ENCODE assay signal across 22 mouse cellular contexts in the genomic region with DNA sequence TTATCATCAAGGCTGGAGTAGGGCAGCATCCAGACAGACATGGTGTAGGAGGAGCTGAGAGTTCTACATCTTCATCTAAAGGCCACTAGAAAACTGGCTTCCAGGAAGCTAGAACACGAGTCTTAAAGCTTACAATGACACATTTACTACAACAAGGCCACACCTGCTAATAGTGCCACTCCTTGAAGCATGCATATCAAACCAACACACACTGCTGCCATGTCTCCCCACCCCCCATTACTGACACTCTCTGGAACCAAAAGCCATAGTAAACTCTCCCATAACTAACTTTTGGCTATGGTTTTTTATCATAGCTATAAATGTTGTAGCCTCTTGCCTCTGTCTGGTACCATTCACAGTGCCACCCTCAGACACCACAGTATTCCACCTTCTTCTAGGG. TPM values are rescaled to one million over a fixed set of nuclear protein-coding genes. Genes with fewer than 3 reads are reported as not detected.
DNase-seq lines count a peak whose midpoint lies in the region; ATAC-seq and TF ChIP-seq lines count a peak whose summit lies in the region.
"Had no signal": no experiment of that assay in that cellular context is flagged by ENCODE, and none has a peak within 500 bp of the region (broad histone marks: within the 10 kb centered on the region; RNA-seq: fewer than 3 reads in every experiment).

No protein-coding gene starts in this region.

- H3K36me3 ChIP-seq in liver, embryonic 12.5 days: 0 out of 2 replicates have a peak, but pooled peaks cover 12% of the 10 kb centered on the region
- H3K36me3 ChIP-seq in liver, postnatal 0 days (replicated peaks; ENCODE audit: insufficient read depth, low read length): no peaks in the 10 kb centered on the region
- no peaks in the 10 kb centered on the region for H3K36me3 ChIP-seq in liver, embryonic 14.5 days (replicated peaks; ENCODE audit: control insufficient read depth, insufficient read depth, low read depth)
- H3K36me3 ChIP-seq: heart, embryonic 15.5 days; hindbrain, embryonic 13.5 days had no signal

- no peak overlapping the region for H3K9ac ChIP-seq in liver, embryonic 12.5 days
- no peak overlapping the region for H3K9ac ChIP-seq in liver, postnatal 0 days (replicated peaks)
- H3K9ac ChIP-seq in liver, embryonic 14.5 days (replicated peaks): no peak overlapping the region
- H3K9ac ChIP-seq: forebrain, embryonic 12.5 days; heart, embryonic 15.5 days; hindbrain, embryonic 13.5 days had no signal

- peak; percentile 79 for ATAC-seq in liver, embryonic 12.5 days
- ATAC-seq in liver, postnatal 0 days: no peak
- 0 out of 2 replicates have a peak, but pooled peaks have one; percentile 32 for ATAC-seq in erythroblast, adult 5-6 weeks (replicated peaks; ENCODE audit: low FRiP score, poor library complexity, severe bottlenecking)
- peak; percentile 74; the same call in 1 of the 2 replicates for ATAC-seq in liver, embryonic 14.5 days (ENCODE audit: insufficient read depth)
- ATAC-seq in megakaryocyte-erythroid progenitor cell, adult 5-6 weeks (replicated peaks; ENCODE audit: low FRiP score, low TSS enrichment, poor library complexity, severe bottlenecking): peak; percentile 74
- ATAC-seq in CD4-positive, CD25-positive, alpha-beta regulatory T cell, adult 4 months: no peak
- ATAC-seq: forebrain, embryonic 16.5 days; hindbrain, postnatal 0 days had no signal

- DNase-seq in liver, postnatal 0 days: no peak
- peak; percentile 10 to 19 (median 14) for DNase-seq in liver, embryonic 14.5 days (ENCODE audit: low read depth in 3 of 3, low spot score in 3 of 3)
- no peak for DNase-seq in gastrocnemius, postnatal 10 days
- DNase-seq in kidney, postnatal 36 days: no peak
- DNase-seq: adrenal gland, adult 8-10 months; adrenal gland, postnatal 36 days; cerebellum, adult 2 months; cerebellum, postnatal 10 days; gastrocnemius, postnatal 36 days; heart, adult 18-20 months; heart, postnatal 14 days had no signal

- no peak overlapping the region for H3K4me3 ChIP-seq in liver, embryonic 12.5 days
- H3K4me3 ChIP-seq in liver, postnatal 0 days (ENCODE audit: low read depth, low read length): no peak overlapping the region
- H3K4me3 ChIP-seq in liver, embryonic 14.5 days (ENCODE audit: insufficient read depth in 1 of 2, low read depth in 2 of 2, low read length in 2 of 2): no peak overlapping the region
- H3K4me3 ChIP-seq: forebrain, embryonic 12.5 days; heart, embryonic 15.5 days; hindbrain, embryonic 13.5 days had no signal

- no peaks in the 10 kb centered on the region for H3K9me3 ChIP-seq in liver, embryonic 12.5 days (replicated peaks)
- H3K9me3 ChIP-seq in liver, postnatal 0 days (ENCODE audit: low read length): no peaks in the 10 kb centered on the region
- no peaks in the 10 kb centered on the region for H3K9me3 ChIP-seq in liver, embryonic 14.5 days (ENCODE audit: control insufficient read depth, low read length)
- H3K9me3 ChIP-seq: forebrain, embryonic 12.5 days; G1E; heart, embryonic 15.5 days; hindbrain, embryonic 13.5 days had no signal

- H3K27me3 ChIP-seq in liver, embryonic 12.5 days (replicated peaks): no peaks in the 10 kb centered on the region
- H3K27me3 ChIP-seq in liver, postnatal 0 days (ENCODE audit: insufficient read depth, low read length): no peaks in the 10 kb centered on the region
- H3K27me3 ChIP-seq in liver, embryonic 14.5 days (ENCODE audit: control insufficient read depth, insufficient read depth, low read length): no peaks in the 10 kb centered on the region
- H3K27me3 ChIP-seq: forebrain, embryonic 12.5 days; heart, embryonic 15.5 days; hindbrain, embryonic 13.5 days had no signal

- H3K4me1 ChIP-seq in liver, embryonic 12.5 days: peaks cover 41% of the 10 kb centered on the region
- peaks cover 17% of the 10 kb centered on the region for H3K4me1 ChIP-seq in liver, postnatal 0 days (ENCODE audit: insufficient read depth)
- H3K4me1 ChIP-seq in liver, embryonic 14.5 days (replicated peaks; ENCODE audit: control insufficient read depth in 2 of 2, insufficient read depth in 2 of 2, low read length in 1 of 2): peaks cover 8 to 20% of the 10 kb centered on the region in 2 experiments
- H3K4me1 ChIP-seq: forebrain, embryonic 12.5 days had no signal

- 0 out of 2 replicates have a peak overlapping the region, but pooled peaks have one; percentile 14 for H3K27ac ChIP-seq in liver, embryonic 12.5 days
- H3K27ac ChIP-seq in liver, postnatal 0 days (ENCODE audit: low read depth): no peak overlapping the region
- no peak overlapping the region for H3K27ac ChIP-seq in liver, embryonic 14.5 days
- H3K27ac ChIP-seq: forebrain, embryonic 12.5 days; heart, embryonic 15.5 days; hindbrain, embryonic 13.5 days; hindbrain, postnatal 0 days had no signal

- no peak for TF ChIP-seq EP300 in liver, postnatal 0 days (IDR thresholded peaks at IDR 0.05; ENCODE audit: low read depth)
- TF ChIP-seq EP300 in liver, embryonic 14.5 days (IDR thresholded peaks at IDR 0.05; ENCODE audit: low read depth): no peak

- H3K4me2 ChIP-seq in liver, embryonic 12.5 days: peak overlapping the region; percentile 20; the same call in 1 of the 2 replicates
- no peak overlapping the region for H3K4me2 ChIP-seq in liver, postnatal 0 days (ENCODE audit: low read depth, low read length)
- peak overlapping the region; percentile 0; the same call in 1 of the 2 replicates for H3K4me2 ChIP-seq in liver, embryonic 14.5 days (ENCODE audit: low read depth)
- H3K4me2 ChIP-seq: forebrain, embryonic 12.5 days; heart, embryonic 11.5 days; heart, embryonic 15.5 days; hindbrain, embryonic 13.5 days had no signal

- TF ChIP-seq CTCF in liver, postnatal 0 days (IDR thresholded peaks at IDR 0.05; ENCODE audit: low read depth): no peak
- TF ChIP-seq CTCF in liver, embryonic 14.5 days (IDR thresholded peaks at IDR 0.05; ENCODE audit: low read depth): no peak

- 28% methylated on average over 1 of the region's 1 CpGs for WGBS in liver, embryonic 12.5 days (ENCODE audit: insufficient replicate concordance)
- WGBS in liver, postnatal 0 days (ENCODE audit: insufficient replicate concordance): 56% methylated on average over 1 of the region's 1 CpGs
- 7% methylated on average over 1 of the region's 1 CpGs for WGBS in liver, embryonic 14.5 days (ENCODE audit: insufficient replicate concordance)

RNA-seq across cellular contexts. Expression of a gene that starts 31.5 kb away (rescaled TPM):
- polyA plus RNA-seq in liver, embryonic 12.5 days (2016; fragmentation: Nextera tagmentation; extraction: Ambion mirVana): 7.9 and 8.0 TPM in 2 replicates
- 4.9 and 6.5 TPM in 2 replicates for polyA plus RNA-seq in liver, postnatal 0 days (2015; fragmentation: Nextera tagmentation; extraction: Ambion mirVana)
- 25.6 and 47.6 TPM in 2 replicates for total RNA-seq in erythroblast, adult 5-6 weeks (2015; ENCODE audit: low replicate concordance)
- 6.4 TPM in 2 replicates for total RNA-seq in erythroblast, adult 5-6 weeks (2017; ENCODE audit: low replicate concordance)
- 3.8 and 6.8 TPM in 2 replicates for polyA plus RNA-seq in liver, embryonic 14.5 days (2012; rRNA removed)
- 5.0 and 5.8 TPM in 2 replicates for polyA plus RNA-seq in liver, embryonic 14.5 days (2014; fragmentation: Nextera tagmentation; extraction: Ambion mirVana)
- 26.7 and 35.4 TPM in 2 replicates for total RNA-seq in megakaryocyte-erythroid progenitor cell, adult 5-6 weeks (2014; fragmentation: Nextera tagmentation)
- total RNA-seq in megakaryocyte-erythroid progenitor cell, adult 5-6 weeks (2017): 14.3 and 14.7 TPM in 2 replicates
- 1 to 10 TPM; 4.8 to 7.9 TPM for polyA plus RNA-seq in CD4-positive, CD25-positive, alpha-beta regulatory T cell, adult 4 months (2017; shearing (Covaris generic))
- 10 to 100 TPM; 28.6 to 32.0 TPM for total RNA-seq in gastrocnemius, postnatal 10 days (2021)

Comparison
In these comparisons a context has a peak if more than half of its experiments do, and no peak if none do; other contexts are left out.
1. ATAC-seq: peak in liver, embryonic 12.5 days (single experiment), erythroblast, adult 5-6 weeks (single experiment), liver, embryonic 14.5 days (single experiment) and megakaryocyte-erythroid progenitor cell, adult 5-6 weeks (single experiment); none in liver, postnatal 0 days (single experiment) and CD4-positive, CD25-positive, alpha-beta regulatory T cell, adult 4 months (single experiment).
2. DNase-seq: peak in liver, embryonic 14.5 days (3 of 3); none in liver, postnatal 0 days (single experiment), gastrocnemius, postnatal 10 days (single experiment) and kidney, postnatal 36 days (0 of 2).